Mouse (Mus musculus) MEL (cell line): Measurements from ENCODE around the gene Szrd1.

ENCODE experiments used
- JUND ChIP-seq: IDR thresholded peaks from 2 replicates; pipeline ENCODE4 v1.6.1; 2011; ENCODE audit warnings: low read depth, mild to moderate bottlenecking, improper control_type of control experiment, low read length
- KAT2A ChIP-seq: conservative IDR thresholded peaks from 2 replicates; pipeline ENCODE4 v1.6.1; 2012; ENCODE audit warnings: low read depth, low read length, improper control_type of control experiment, inconsistent platforms
- MYB ChIP-seq: IDR thresholded peaks from 2 replicates; pipeline ENCODE4 v1.6.1; 2011; ENCODE audit warnings: mild to moderate bottlenecking, low read depth, low read length, improper control_type of control experiment
- MYC ChIP-seq: IDR thresholded peaks from 2 replicates; pipeline ENCODE4 v1.6.1; 2011; ENCODE audit warnings: low read depth, mild to moderate bottlenecking, low read length, improper control_type of control experiment, moderate library complexity
- POLR2A ChIP-seq, 2 experiments: IDR thresholded peaks; 2 replicates each; pipeline ENCODE4 v1.6.1; 2011 to 2012; ENCODE audit warnings: low read length in 2 of 2, mild to moderate bottlenecking in 2 of 2, control low read depth in 1 of 2, improper control_type of control experiment in 1 of 2, low read depth in 1 of 2, moderate library complexity in 1 of 2; ENCODE audit not compliant: control insufficient read depth in 1 of 2, insufficient read depth in 1 of 2, poor library complexity in 1 of 2
- POLR2AphosphoS5 ChIP-seq: IDR thresholded peaks from 2 replicates; pipeline ENCODE4 v1.6.1; 2012; ENCODE audit warnings: low read depth, borderline replicate concordance, mild to moderate bottlenecking, inconsistent platforms, low read length, moderate library complexity, mixed read lengths
- TBP ChIP-seq: IDR thresholded peaks from 2 replicates; pipeline ENCODE4 v1.8.0; 2011; ENCODE audit warnings: low read depth, low read length, improper control_type of control experiment
- USF2 ChIP-seq, 2 experiments: IDR thresholded peaks; 2 replicates each; pipeline ENCODE4 v1.6.1; 2011 to 2012; ENCODE audit warnings: improper control_type of control experiment in 2 of 2, low read length in 2 of 2, borderline replicate concordance in 1 of 2, inconsistent platforms in 1 of 2, low read depth in 1 of 2, mild to moderate bottlenecking in 1 of 2; ENCODE audit not compliant: insufficient read depth in 1 of 2
- ZKSCAN1 ChIP-seq: IDR thresholded peaks from 2 replicates; pipeline ENCODE4 v1.6.1; 2012; ENCODE audit warnings: low read depth, mild to moderate bottlenecking, inconsistent platforms, low read length, improper control_type of control experiment, moderate library complexity
- ZNF384 ChIP-seq: IDR thresholded peaks from 2 replicates; pipeline ENCODE4 v1.6.1; 2012; ENCODE audit warnings: low read depth, mild to moderate bottlenecking, inconsistent platforms, low read length, improper control_type of control experiment

DNA sequence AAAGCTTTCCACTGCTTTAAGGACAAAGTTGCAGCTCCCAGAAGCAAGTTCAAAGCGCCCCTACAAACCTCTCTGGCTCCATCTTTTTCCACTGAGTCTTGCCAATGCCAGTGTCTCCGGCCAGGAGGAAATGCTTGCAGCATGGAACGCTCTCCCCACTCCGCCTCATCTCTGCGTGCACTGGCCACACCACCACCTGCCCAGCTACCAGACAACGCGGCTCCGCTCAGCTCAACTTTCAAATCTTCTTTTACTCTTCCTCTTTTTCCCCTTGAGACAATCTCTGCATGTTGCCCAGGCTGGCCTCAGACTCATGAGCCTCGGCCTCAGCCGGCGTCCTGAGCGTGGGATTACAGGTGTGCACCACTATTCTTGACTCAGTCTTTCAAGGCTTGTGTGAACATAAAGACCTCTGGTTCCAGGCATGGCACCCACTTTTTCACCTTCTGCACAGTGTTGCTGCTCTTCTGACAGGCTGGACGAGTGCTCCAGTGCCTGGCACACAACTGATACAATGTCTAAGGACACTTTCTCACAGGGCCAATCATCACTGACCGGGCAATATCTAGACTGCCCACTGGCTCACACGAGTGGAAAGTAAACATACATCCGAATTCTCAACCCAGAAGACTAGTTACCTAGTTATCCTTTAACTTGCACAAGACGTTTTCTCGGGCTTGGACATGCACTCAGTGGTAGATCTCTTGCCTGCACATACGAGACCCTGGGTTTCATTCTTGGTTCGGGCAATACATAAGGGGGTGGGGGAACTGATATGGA, 4.6 kb downstream of the Szrd1 start:
- no peak for TF ChIP-seq MYC
- no peak for TF ChIP-seq POLR2A (IDR thresholded peaks at IDR 0.05; ENCODE audit: control insufficient read depth in 1 of 2, insufficient read depth in 1 of 2, low read depth in 1 of 2, low read length in 2 of 2, poor library complexity in 1 of 2)
- TF ChIP-seq ZNF384, result no peak
- no peak for TF ChIP-seq JUND
- no peak for TF ChIP-seq KAT2A
- TF ChIP-seq POLR2AphosphoS5, result no peak
- TF ChIP-seq ZKSCAN1, result no peak
- TF ChIP-seq TBP, result no peak
- no peak for TF ChIP-seq MYB
- TF ChIP-seq USF2 (IDR thresholded peaks at IDR 0.05; ENCODE audit: borderline replicate concordance in 1 of 2, insufficient read depth in 1 of 2, low read depth in 1 of 2, low read length in 2 of 2), result no peak
